Mouse (Mus musculus) thymus, postnatal 4 days (tissue): Measurements from ENCODE around the gene Pakap.
A peak's percentile ranks its signal among the peaks of the same experiment; 100 is the strongest.

Experiments used
- DNase-seq: peaks from one replicate; pipeline ENCODE4 v3.0.0; 2021

Gene Pakap

GRCm38 (mm10) chr4:57812075-57812474 lies 244.1 kb downstream of the Pakap start:
- DNase-seq = peak; percentile 57

GRCm38 (mm10) chr4:57812916-57813575 lies 245.1 kb downstream of the Pakap start:
- peak; percentile 57 for DNase-seq

DNA sequence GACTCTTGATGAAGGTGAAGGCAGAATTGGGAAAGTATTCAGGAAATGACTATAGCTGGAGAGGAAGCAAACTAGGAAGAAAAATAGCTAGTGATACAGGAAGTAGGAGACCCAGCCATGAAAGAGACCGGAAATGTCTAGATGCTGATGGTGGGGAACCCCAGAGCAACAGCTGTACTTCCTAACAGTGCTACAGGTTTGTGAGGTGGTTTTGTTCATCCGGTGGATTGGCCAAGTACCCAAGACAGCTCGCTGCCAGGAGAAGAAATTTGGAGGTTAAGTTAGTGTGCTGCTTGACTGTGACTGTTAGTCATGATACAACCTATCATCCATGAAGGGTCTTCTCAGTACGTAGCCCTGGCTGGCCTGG lies 245.6 kb downstream of the Pakap start:
- peak; percentile 63 for DNase-seq

GRCm38 (mm10) chr4:57815355-57815754 lies 247.4 kb downstream of the Pakap start:
- DNase-seq = no peak

DNA sequence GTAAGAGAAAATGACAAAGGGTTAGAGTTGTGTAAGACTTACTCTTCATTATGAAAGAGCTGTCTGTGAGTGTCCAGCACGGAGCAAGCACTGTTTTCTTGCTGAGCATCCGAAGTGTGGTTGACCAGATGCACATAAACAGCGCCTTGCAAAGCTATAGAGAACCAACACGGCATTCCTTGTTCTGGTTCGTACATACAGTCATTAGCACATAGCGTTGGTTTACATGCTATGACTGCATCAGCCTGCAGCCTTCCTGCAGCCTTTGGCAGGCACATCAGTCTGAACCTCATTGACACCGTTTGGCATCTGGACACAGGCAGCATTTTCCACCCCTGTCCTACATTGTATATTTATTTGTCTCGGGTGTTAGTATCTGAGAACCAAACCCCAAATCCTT lies 248.2 kb downstream of the Pakap start:
- no peak for DNase-seq

- DNase-seq = no peak
Observed at GRCm38 (mm10) chr4:57820839-57821374, 252.9 kb downstream of the Pakap start.

GRCm38 (mm10) chr4:57821556-57822356 lies 253.8 kb downstream of the Pakap start:
- DNase-seq = no peak

DNA sequence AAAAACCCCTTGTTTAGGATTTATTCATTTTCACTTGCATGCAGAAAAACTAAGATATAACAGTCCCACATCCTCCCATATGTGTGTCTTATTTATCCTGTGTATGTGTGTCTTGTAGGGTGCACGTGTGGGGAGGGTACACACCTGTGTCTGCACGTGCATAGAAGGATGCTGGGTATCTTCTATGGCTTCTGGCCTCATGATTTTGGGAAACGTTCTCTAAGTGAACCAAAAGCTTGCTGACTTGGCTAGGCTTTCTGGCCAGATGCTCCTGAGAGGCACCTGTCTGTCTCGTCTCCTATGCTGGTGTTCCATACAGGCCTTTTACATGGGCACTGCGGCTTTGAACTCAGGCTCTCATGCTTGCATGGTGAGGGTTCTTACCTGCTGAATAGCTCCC lies 254.7 kb downstream of the Pakap start:
- peak; percentile 45 for DNase-seq

DNA sequence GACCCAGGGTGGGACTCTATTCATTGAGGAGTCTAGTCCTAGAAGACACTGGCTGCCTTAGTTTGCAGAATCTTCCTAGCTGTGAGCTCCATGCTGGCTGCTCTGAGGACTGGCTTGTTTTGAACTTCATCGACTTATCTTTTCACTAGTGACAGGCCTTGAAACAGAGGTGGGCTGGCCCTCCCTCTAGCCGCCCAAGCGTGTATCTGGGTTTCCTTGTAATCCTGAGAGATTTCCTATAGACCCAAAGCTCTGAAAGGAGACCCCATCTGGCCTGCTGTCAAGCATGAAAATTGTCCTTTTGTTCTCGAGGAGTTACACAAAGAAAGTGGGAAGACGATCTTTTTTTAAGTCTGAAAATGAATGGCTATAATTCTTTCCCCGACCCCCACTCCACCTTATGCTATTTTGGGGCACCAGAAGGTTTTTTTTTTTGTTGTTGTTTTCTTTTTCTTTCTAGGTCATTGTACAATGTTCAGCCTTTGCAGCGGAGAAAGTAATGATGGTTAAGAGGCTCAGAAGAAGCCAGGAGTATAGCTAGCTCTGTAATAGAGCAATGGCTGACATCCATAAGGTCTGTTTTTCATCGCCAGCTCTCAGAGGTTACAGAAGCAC lies 256.8 kb downstream of the Pakap start:
- DNase-seq = no peak

GRCm38 (mm10) chr4:57826272-57826671 lies 258.3 kb downstream of the Pakap start:
- DNase-seq = no peak

GRCm38 (mm10) chr4:57829131-57829530 lies 261.2 kb downstream of the Pakap start:
- no peak for DNase-seq

- DNase-seq = no peak
Observed at GRCm38 (mm10) chr4:57829740-57830139, 261.8 kb downstream of the Pakap start.

GRCm38 (mm10) chr4:57832318-57832717 lies 264.3 kb downstream of the Pakap start:
- DNase-seq = peak; percentile 49

DNA sequence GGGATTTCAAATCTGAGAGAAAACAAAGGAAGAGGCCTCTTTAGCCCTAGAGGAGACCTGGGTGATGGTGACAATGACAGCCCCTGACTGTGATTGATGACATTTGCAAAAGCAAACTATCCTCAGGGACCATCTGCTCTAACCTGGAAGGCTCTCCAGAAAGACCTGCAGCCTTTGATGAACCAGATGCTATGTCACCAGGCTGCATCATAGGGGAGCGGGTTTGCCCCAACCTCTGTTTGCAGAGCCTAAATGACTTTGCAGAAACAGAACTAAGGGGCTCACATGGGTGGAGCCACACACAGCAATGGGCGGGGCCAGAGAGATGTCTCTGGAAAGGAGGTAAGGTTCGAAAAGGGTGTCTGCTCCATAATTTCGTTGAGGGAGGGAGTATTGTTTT lies 265.1 kb downstream of the Pakap start:
- peak; percentile 66 for DNase-seq

DNA sequence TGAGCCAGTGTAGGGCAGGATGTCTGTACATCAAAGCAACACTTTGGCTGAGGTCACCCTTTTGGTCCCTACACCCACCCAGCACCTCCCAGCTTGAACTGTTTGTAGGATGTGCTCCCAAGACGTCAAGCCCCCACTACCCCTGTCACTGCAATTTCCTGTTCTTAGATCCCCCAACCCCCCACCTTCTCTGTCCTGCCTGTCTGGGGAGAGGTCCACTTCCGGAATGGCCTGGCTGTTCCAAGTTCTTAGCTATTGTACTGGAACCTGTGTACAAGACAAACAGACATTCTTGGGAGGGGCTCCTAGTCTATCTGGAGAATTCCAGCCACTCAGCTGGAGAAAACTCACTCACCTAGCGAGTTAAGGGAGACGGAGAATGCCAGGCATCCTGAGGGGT lies 266.2 kb downstream of the Pakap start:
- peak; percentile 33 for DNase-seq

DNA sequence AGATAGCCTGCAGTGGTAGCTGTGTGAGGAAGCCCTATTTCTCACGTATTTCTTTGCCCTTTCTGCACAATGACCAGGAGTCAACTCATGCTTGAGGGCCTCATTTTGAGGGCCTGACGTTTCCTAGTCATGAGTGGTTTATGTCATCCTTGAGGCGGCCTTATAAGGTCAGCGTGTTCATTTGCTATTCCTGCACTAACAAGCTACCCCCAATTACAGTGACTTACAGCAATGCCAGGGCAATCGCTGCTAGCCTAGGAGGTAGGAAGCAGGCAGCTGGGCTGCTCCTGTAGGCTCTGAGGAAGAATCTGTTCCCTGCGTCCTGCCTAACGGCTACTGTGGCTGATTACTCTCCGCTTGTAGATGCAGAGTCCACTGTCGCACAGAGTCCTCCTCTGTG lies 269.1 kb downstream of the Pakap start:
- no peak for DNase-seq

GRCm38 (mm10) chr4:57839343-57839742 lies 271.4 kb downstream of the Pakap start:
- no peak for DNase-seq

GRCm38 (mm10) chr4:57841911-57842310 lies 273.9 kb downstream of the Pakap start:
- no peak for DNase-seq

DNA sequence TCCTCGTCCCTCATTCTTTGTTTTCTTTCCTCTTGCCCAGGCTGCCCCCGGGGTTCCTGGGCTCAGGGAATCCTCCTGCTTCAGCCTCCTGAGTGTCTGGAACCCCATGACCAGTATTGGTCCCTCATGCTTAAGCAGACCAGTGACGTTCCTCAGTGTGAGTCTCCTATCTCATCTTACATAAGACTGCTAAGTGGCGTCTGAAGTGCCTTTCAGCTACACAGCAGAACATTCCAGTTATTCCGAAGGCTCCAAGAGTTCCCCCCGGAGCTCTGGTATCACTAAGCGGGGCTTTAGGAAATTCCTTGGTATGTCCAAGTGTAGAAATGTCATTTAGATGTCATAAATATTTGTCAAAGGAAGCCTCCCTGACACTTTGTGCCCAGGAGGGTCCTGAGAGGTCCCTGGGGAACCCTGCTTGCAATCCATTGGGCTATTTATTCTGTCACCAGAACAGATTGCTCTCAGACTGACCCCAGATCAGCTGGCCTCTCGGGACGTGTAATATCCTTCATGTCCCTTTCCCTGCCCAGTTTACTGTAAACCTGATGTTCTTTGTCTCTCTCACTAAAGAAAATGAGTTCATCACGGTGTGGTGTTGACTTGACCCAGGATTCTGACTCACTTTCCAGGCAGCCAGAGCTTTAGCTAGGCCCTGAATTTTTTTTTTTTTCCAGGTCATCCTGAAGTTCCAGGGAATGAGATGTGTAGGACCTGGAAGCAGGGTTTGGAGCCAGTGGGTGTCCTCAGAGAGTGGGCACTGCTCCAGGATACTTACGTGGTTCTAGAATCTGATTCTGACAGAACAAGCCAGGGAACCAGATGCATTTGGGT lies 274.7 kb downstream of the Pakap start:
- no peak for DNase-seq

GRCm38 (mm10) chr4:57845031-57845431 lies 277.1 kb downstream of the Pakap start:
- DNase-seq = no peak

- DNase-seq = no peak
Observed at GRCm38 (mm10) chr4:57845541-57846210, 277.7 kb downstream of the Pakap start.

DNA sequence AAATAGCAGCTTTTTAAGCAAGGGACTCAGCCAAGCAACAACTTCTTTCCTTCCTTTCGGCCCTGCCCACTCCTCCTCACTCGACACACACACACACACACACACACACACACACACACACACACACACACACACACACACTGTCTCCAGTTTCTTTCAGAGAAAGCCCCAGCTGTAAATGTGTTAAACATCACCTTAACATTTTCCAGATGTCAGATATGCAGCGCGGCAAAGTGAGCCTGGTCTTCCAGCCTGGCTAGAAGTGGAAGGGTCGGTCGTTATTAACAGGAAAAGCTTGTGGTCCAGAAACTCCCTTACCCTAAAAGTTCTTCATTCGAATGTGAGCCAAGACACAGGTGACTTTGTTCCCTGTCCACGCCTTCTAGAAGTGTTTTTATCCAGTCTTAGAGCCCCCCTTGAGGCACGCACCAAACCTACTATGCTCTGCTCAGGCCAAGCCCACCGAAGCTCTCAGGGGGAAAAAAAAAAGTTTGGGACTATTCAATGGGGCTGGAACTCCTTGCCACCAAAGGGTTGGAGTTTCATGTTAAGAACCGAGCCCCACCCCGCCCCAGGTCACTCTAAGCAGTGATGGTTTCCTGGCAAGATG lies 278.5 kb downstream of the Pakap start:
- DNase-seq = no peak
